Mouse (Mus musculus) hindlimb bud, embryonic 11.5 days (tissue): ENCODE data around the gene Ube2n.
"Not testable (repeated sequence)": the region's sequence is repeated elsewhere in the genome, so short reads cannot be mapped to it uniquely, and the experiment has no call there.

Experiments
- DNase-seq: peaks from one replicate; pipeline ENCODE4 v3.0.0-alpha.2; 2012; ENCODE audit warnings: low read depth, low spot score; ENCODE audit errors: extremely low spot score

The Ube2n gene

DNA sequence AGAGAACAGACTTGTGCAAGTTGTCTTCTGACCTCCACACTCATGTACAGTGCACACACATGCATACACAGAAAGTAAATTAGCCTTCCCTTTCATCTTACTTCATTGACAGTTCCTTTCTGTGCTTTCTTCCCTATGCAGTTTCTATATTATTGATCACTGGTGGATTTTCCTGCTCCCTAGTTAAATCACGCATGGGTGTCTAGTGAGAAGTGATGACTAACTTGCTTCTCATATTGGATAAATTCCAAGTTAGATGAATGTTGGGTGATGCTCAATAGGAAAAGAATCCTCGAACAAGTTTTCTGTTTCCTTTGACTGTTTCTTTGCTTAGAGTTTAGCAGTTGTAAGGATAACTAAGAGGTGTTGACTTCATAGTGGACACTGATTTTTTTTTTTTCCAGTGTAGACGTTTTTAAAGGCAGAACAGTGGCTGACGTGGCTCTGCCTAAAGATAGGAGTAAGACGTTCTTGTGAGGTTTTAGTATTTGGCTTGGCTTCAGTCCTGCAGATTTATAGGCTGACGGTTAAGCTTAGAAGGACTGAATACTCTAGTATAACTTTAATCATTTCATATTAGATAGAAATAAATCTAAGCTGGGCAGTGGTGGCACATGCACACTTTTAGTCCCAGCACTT, 10.2 kb downstream of the Ube2n start:
- DNase-seq, result no peak

DNA sequence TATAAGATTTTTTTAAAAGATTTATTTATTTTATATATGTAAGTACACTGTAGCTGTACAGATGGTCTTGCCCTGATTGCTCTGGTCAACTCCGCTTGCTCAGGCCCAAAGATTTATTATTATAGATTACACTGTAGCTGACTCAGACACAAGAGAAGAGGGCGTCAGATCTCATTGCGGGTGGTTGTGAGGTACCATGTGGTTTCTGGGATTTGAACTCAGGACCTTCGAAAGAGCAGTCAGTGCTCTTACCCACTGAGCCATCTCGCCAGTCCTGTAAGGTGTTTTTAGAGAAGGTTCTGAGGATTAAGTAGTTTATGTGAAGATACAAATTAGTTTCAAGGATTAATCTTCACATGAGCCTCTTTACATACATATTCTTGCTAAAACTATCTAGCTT, 10.9 kb downstream of the Ube2n start:
- DNase-seq, result no peak

DNA sequence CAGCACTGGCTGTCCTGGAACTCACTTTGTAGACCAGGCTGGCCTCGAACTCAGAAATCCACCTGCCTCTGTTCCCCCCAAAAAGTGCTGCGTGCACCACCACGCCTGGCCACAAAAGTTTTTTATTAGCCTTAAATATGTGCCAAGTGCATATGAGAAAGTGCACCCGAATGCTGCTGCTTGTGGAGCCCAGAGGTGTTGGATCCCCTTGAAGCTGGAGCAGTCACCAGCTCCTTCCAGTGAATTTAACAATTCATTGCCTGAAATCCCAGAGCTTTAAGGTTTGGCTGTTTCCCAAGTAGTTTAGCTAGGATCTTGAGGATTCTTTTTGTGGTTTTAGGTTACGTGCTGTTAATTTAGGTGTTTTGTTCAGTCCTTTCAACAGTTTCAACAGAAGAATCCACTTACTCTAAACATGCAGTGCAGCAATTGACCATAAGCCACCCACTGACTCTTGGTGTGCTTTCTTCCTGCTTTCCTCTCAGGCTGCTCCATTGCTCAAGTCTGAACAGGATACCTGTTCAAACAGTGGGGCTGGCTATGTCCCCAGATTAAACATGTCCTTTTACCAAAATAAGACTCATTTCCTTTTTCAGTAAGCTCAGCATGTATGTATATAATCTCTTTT, 11.7 kb downstream of the Ube2n start:
- no peak for DNase-seq

DNA sequence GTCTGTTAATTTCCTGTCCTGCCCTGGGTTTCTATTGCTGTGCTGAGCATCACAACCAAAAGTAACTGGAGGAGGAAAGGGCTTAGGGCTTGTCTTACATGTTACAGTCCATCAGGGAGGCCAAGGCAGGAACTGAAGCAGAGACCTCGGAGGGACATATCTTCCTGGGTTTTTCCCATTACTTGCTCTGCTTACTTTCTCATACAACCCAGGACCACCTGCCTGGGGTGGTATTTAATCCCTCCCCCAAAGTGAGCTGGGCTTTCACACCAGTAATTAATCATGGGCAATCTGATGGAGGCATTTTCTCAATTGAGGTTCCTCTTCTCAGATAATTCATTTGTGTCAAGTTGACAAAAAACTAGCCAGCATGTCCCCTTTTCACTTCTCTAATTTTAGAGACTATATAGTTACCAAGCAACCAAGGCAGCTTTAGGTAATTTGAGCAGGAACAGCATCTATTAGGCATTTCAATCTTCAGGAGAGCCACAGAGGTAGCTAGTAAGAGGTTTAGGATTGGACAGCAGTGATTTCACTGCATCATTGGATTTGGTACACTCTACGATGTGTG, 15.7 kb downstream of the Ube2n start:
- DNase-seq, result no peak

DNA sequence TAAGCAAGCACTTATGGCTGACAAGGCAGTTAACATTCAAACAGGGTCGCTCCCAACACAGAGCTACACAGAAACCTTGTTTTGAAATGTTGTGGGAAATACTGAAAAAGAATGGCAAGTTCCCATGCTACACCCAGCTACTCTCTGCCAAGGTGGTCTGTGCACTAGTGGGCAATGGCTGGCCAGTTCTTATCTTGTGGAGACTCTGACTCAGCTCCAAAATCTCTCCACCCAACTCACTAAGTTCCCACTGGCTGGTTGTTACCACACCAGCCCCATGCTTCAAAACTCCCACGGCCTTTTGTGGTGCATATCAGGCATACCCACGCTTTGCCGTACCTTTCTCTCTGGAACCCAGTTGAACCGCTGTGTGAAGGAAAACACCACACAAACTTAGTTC, 18.0 kb downstream of the Ube2n start:
- no peak for DNase-seq

DNA sequence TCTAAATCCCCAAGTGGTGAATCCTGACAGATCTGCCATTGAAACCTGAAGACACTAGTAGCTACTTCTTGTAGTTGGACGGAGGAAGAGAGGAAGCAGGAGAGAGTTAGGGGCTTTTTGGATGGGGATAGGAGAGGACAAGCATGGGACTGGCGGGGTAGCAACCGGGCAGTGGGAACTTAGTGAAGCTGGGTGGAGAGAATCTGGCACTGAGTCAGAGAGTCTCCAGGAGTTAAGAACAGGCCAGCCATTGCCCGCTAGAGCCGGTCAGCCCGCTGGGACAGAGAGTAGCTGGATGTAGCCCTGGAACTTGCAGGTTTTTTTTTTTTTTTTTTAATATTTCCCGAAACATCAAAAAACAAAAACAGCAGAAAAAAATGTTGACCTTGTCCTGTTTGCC, 18.4 kb downstream of the Ube2n start:
- DNase-seq, result no peak

DNA sequence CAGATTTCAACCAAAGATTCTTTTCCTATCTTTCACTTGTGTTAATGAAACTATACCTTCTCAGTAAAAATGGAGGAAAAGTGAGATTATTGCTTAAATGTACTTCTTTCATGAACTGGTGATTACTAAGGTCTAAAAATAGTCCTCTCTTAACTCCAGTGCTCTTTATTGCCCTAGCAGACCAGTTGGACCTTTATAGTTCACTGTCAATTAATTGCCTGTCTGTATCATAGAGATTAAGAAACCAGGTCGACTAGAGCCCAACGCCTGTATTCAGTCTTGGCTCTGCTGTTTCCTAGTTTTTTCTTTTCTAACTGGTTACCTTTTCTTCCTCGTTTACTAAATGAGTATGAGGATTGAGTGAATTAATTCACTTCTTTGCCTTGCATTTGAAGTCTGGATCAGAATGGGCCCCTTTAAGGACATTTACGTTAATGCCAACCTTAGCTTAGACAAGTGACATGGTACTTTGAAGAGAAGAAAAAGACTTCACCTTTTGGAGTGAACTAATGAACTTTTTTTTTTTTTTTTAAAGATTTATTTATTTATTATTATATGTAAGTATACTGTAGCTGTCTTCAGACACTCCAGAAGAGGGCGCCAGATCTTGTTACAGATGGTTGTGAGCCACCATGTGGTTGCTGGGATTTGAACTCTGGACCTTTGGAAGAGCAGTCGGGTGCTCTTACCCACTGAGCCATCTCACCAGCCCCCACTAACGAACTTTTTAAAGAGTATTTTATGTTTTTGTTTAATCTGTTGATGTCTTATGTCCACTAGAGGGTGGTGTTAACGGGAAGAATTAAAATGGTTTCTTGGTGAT, 20.7 kb downstream of the Ube2n start:
- no peak for DNase-seq

DNA sequence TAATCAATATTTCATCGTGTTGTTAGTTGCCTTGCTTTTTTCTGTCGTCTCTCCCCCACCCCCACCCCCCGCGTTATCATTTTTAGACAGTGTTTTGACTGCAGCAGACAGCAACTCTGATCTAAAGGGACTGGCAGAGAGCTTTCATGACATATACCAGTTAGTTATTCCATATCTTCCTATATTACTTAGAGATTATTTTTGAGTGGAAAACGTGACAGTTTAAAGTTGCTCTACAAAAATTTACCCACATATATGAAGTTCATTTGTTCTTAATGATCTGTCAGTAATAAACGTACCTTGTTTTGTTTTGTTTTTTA, 21.2 kb downstream of the Ube2n start:
- no peak for DNase-seq

DNA sequence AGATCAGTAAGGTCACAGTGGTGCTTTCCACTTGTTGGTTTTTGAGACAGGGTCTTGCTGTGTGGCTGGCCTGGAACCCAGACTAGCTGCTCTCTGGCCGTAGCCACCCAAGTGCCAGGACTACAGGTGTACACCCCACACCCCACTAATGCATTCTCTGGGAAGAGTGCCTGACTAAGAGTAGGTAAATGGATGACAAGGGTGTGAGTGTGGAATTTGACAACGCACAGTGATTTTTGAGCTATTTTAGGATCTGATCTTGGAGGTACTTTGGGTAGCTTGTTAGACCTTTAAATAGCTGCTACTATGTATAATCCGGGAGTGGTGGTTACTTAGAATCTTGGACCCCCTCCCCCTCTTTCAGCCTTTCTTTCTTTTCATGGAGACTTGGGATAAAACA, 24.3 kb downstream of the Ube2n start:
- no peak for DNase-seq

DNA sequence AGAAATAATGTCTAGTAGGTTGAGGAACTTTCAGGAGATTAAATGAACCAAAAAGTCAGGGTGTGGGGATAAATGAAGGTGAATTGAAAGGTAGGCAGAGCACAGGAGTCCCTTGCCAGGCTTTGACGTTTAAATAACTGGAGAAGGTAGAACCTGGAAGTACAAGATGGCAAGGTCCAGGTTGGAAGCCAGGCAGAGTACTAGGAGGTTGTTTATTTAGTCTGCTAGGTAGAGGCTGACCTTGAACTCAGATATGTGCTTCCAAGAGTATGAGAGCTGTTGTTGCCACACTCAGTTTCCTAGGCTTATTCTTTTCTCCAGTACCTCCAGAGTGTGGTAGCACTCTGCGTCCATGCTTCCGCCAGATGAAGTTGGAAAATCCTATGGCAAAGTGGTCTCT, 24.9 kb downstream of the Ube2n start:
- no peak for DNase-seq

DNA sequence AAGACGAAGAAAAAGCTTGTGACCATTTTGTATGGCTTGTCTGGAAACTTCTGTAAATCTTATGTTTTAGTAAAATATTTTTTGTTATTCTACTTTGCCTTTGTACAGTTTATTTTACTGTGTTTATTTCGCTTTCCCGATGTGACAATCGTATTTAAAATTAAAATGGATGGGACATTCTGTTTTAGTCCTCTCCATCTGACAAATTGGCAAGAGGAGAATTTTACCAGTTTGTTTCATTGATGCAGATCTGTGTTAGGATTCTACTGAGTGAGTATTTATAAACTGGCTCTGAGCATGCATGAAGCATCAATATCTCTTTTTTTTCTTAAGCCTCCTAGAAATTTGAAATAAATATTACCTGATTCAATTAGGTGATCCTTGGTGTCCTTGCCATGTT, 28.0 kb downstream of the Ube2n start:
- no peak for DNase-seq

DNA sequence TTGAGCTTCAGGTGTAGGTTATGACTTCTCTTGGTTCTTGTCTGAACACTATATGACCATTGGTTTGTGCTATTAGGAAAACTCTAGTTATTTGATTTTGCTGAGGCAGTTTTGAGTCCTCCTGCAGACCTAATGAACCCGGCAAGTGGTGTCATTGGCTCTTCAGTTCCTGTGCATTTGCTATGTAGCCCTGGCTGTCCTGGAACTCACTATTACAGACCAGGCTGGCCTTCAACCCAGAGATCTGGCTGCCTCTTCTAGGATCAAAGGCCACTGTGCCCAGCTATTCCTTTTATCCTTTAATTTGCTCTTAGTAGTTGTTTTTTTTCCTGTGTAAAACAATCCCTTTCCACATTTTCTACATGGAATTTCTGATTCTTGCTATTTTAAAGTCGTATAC, 28.4 kb downstream of the Ube2n start:
- DNase-seq, result no peak

DNA sequence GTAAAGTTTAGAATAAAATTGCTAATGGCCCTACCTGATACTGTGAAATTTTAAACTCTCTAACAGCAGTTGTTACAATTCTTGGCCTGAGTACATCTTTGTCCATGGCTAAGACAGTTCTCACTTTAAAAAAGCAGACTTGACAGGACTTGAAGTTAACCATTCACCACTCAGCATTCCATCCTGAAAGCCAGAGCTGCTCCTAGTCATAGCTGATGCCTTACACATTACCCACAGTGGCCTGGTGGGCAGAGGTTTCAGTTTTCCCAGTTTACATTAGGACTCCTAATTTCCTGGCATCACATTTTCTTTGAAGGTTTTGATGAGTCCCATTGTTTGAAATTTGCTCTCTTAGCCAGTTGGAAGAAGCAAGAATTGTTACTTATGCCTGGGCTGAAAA, 29.1 kb downstream of the Ube2n start:
- no peak for DNase-seq

DNA sequence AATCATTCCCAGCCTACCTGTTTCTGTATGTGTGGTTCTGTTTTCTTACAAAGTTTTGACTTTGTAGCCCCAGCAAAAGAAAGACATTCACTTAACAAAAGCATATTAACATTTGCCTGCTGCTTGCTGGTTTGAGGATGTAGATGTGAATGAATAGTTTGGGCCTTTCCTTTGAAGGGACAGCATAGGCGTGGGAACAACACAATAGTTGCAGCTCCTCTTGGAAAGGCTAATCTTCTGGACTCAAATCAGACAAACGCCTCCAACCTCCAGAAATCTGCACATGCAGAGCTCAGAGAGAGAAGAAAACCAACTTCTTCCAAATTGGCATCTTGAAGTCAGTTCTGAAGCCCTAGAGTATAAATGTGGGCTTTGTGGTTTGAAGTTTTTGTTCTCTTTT, 29.7 kb downstream of the Ube2n start:
- no peak for DNase-seq

DNA sequence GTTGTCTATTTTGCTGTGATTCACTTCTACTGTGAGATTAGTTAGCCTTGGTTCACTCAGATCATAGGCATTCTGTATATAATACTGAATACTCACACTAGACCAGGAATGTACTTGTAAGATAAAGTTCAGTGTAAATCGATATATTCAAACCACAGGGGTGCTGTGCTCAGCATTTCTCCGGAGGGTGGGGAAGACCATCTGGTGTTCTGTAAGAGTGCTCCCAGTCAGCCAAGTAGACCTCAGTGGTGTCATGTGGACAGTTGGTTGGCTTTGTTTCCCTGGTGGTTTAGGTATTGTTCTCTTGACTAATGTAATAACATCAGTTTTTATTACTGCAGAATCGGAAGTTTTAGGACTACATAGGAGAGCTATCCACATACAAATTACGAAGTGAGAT, 30.1 kb downstream of the Ube2n start:
- no peak for DNase-seq

DNA sequence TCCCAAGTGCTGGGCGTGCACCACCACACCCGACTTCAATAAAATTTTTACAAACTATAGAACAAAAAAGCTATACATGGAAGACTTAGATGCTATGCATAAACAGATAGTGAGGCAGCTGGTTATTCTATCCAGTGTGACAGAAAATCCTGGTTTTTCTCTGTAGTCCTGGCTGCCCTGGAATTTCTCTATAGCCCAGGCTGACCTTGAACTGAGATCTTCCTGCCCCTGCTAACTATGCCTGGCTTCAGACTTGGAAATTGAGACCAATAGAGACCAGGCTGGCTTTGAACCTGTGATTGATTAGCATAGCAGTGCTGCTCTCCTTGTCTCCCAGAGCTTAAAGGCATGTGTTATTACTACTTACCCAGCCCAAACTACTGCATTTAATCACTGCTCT, 31.2 kb downstream of the Ube2n start:
- DNase-seq, result no peak

DNA sequence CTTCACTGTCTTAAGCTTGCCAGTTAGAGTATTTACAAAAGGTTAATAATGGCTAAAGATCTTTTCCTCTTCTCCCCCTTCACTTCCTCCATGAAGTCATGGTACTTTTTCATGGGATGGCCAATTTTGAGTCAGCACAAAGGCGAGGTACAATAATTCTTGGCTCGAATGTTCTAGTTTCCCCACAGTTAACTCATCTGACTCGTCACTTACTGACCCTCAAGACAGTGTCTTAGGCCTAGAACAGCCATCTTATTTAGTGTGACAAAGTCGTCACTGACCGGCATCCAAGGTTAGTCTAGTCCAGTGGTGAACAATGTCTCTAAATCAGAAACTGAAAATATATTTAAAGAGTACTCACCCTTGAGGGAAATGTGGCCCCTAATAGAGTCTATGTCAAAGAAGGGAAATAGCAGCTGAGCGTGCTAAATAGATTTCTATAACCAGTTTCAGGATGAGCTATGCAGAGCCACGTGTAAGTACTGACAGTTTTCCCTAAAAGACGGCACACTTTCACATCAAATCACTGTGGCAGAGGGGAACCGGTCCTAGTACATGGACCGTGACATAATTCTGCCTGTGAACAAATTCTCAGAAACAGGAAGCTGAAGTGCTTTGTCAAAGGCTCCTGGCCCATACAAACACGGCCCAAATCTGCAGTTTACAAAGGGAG, 33.3 kb downstream of the Ube2n start:
- DNase-seq, result no peak

DNA sequence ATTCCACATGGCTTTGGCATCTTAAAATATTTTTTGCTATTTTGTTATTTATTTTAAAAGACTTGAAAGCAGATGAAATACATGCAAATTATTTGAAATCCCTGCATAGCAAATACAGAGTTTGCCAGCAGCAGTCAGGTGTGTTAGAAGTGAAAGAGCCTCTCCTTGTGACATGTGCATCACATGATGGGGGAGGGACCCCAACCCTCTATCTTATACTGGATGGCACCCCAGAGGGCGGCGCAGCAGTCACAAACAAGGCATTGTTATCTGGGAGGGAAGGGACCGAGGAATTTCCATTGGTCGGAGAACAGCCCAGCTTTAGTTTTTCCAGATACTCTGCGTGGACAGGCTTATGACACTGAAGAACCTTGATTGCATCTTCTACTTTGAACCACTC, 34.1 kb downstream of the Ube2n start:
- not testable (repeated sequence) for DNase-seq

DNA sequence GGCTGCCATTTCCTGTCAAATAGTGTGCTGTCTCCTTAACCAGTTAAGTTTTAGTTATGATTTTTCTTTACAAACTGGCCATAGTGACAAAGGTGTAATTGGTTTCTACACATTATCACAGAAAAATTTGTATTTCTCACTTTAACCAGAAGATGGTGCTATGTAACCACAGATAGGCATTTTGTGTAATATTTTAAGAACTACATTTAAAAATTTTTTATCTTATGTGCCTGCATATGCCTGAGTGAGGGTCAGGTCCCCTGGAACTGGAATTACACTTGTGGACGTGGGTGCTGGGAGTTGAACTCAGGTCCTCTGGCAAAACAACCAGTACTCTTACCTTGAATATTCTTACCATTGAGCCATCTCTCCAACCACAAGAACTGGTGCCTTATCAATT, 35.6 kb downstream of the Ube2n start:
- DNase-seq, result no peak

DNA sequence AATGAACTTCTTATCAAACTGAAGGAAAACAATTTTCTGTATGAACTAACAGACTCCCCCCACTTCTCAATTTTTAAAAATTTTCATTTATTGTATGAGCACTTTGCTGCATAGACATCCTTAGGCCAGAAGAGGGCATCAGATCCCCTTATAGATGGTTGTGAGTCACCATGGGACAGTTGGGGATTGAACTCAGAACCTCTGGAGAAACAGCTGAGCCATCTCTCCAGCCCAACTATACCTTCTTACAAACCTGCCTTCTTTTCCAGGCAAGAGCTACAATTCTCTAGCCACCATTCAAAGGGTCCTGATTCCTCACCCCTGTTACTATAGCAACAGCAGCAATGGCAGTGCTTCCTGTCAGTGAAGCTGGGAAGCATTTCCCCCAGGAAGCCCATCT, 36.8 kb downstream of the Ube2n start:
- no peak for DNase-seq

DNA sequence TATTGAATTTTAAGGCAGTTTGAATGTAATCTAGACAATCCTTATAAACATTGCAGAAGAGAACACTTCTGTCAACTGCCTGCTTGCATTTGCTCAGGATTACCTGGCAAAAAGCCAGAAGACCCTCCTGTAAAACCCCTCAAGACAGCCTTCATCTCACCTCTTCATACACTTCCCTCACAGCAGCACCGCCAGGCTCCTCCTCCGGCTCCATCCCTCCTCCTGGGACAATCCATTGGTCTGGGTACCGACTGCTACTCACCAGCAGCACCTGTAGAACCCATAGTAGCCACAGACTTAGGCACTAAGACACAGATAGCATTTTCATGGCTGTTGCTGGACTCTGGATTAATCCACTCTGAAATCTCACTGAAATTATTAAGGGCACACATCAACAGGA, 37.4 kb downstream of the Ube2n start:
- no peak for DNase-seq

DNA sequence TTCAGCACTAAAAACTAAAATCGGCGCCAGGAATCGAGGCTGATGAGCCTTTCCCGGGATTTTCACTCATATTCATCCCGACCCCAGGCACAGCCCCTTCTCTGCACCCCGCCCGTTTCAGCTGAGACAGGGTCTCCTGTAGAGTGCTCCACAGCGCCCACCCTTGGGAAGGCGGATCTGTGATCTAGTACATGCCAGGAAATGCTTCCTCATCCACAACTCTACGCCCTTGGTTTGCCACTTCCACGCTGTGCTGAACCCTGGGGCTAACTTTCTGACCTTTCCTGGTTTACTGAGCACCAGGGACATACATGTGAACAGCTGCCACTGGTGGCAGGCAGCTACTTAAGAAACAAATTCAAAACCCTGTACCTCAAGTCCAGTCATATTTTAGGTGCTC, 40.9 kb downstream of the Ube2n start:
- DNase-seq, result no peak
